Mouse (Mus musculus): Measurements from ENCODE around the gene Prkag2. TPM values are rescaled to one million over a fixed set of nuclear protein-coding genes. Genes with fewer than 3 reads are reported as not detected.

Prkag2 gene
- polyA plus RNA-seq, 1 experiment: 6.2 TPM

- H3K27me3 ChIP-seq (ENCODE audit: control insufficient read depth, insufficient read depth, insufficient read length): peaks cover 3% of the 10 kb centered on the region
- TF ChIP-seq CEBPB (IDR thresholded peaks at IDR 0.05; ENCODE audit: low read depth) (no peak), MYOG (IDR thresholded peaks at IDR 0.05; ENCODE audit: control insufficient read depth, extremely low read depth, insufficient read length) (no peak), MAX (IDR thresholded peaks at IDR 0.05) (no peak), MYOD1 (IDR thresholded peaks at IDR 0.05; ENCODE audit: control insufficient read depth, insufficient read length, low read depth) (no peak), CTCF (IDR thresholded peaks at IDR 0.05; ENCODE audit: control insufficient read depth, insufficient read depth, insufficient read length) (no peak), FOSL1 (IDR thresholded peaks at IDR 0.05; ENCODE audit: insufficient read depth, low read length, poor library complexity, severe bottlenecking) (no peak), USF1 (IDR thresholded peaks at IDR 0.05; ENCODE audit: low read depth) (no peak)
- no peaks in the 10 kb centered on the region for H3K36me3 ChIP-seq (ENCODE audit: control insufficient read depth, insufficient read depth)
- no peak overlapping the region for H3ac ChIP-seq (ENCODE audit: control insufficient read depth, insufficient read length, low read depth)
- no peak overlapping the region for H3K4me3 ChIP-seq (ENCODE audit: insufficient read depth, poor library complexity, severe bottlenecking)
- no peaks in the 10 kb centered on the region for H3K79me2 ChIP-seq (ENCODE audit: control insufficient read depth, insufficient read depth)
- no peaks in the 10 kb centered on the region for H3K79me3 ChIP-seq (ENCODE audit: low read depth)
These were observed 140.7 kb downstream of the Prkag2 start for GRCm38 (mm10) chr5:24959758-24960157.

- Histone ChIP-seq H3K79me2 (ENCODE audit: control insufficient read depth, insufficient read depth) (no peaks in the 10 kb centered on the region), H3ac (ENCODE audit: control insufficient read depth, insufficient read length, low read depth) (no peak overlapping the region), H3K79me3 (ENCODE audit: low read depth) (no peaks in the 10 kb centered on the region), H3K36me3 (ENCODE audit: control insufficient read depth, insufficient read depth) (no peaks in the 10 kb centered on the region), H3K27me3 (ENCODE audit: control insufficient read depth, insufficient read depth, insufficient read length) (peaks cover 5% of the 10 kb centered on the region), H3K4me3 (ENCODE audit: insufficient read depth, poor library complexity, severe bottlenecking) (no peak overlapping the region)
- TF ChIP-seq MYOG (IDR thresholded peaks at IDR 0.05; ENCODE audit: control insufficient read depth, extremely low read depth, insufficient read length) (no peak), FOSL1 (IDR thresholded peaks at IDR 0.05; ENCODE audit: insufficient read depth, low read length, poor library complexity, severe bottlenecking) (no peak), MAX (IDR thresholded peaks at IDR 0.05) (no peak), CTCF (IDR thresholded peaks at IDR 0.05; ENCODE audit: control insufficient read depth, insufficient read depth, insufficient read length) (no peak), USF1 (IDR thresholded peaks at IDR 0.05; ENCODE audit: low read depth) (no peak), MYOD1 (IDR thresholded peaks at IDR 0.05; ENCODE audit: control insufficient read depth, insufficient read length, low read depth) (no peak), CEBPB (IDR thresholded peaks at IDR 0.05; ENCODE audit: low read depth) (no peak)
These were observed 141.8 kb downstream of the Prkag2 start for GRCm38 (mm10) chr5:24958596-24958995.

GRCm38 (mm10) chr5:24956891-24957290 lies 143.6 kb downstream of the Prkag2 start:
- H3K4me3 ChIP-seq (ENCODE audit: insufficient read depth, poor library complexity, severe bottlenecking): no peak overlapping the region
- H3K79me3 ChIP-seq (ENCODE audit: low read depth): no peaks in the 10 kb centered on the region
- H3K27me3 ChIP-seq (ENCODE audit: control insufficient read depth, insufficient read depth, insufficient read length): peaks cover 22% of the 10 kb centered on the region
- no peak for TF ChIP-seq FOSL1 (IDR thresholded peaks at IDR 0.05; ENCODE audit: insufficient read depth, low read length, poor library complexity, severe bottlenecking)
- TF ChIP-seq CTCF (IDR thresholded peaks at IDR 0.05; ENCODE audit: control insufficient read depth, insufficient read depth, insufficient read length): no peak
- TF ChIP-seq USF1 (IDR thresholded peaks at IDR 0.05; ENCODE audit: low read depth): no peak
- TF ChIP-seq MYOG (IDR thresholded peaks at IDR 0.05; ENCODE audit: control insufficient read depth, extremely low read depth, insufficient read length): no peak
- TF ChIP-seq MYOD1 (IDR thresholded peaks at IDR 0.05; ENCODE audit: control insufficient read depth, insufficient read length, low read depth): no peak
- no peak for TF ChIP-seq MAX (IDR thresholded peaks at IDR 0.05)
- H3K79me2 ChIP-seq (ENCODE audit: control insufficient read depth, insufficient read depth): no peaks in the 10 kb centered on the region
- no peaks in the 10 kb centered on the region for H3K36me3 ChIP-seq (ENCODE audit: control insufficient read depth, insufficient read depth)
- H3ac ChIP-seq (ENCODE audit: control insufficient read depth, insufficient read length, low read depth): no peak overlapping the region

- Histone ChIP-seq H3K79me3 (ENCODE audit: low read depth) (no peaks in the 10 kb centered on the region), H3K36me3 (ENCODE audit: control insufficient read depth, insufficient read depth) (no peaks in the 10 kb centered on the region), H3K4me3 (ENCODE audit: insufficient read depth, poor library complexity, severe bottlenecking) (no peak overlapping the region), H3K79me2 (ENCODE audit: control insufficient read depth, insufficient read depth) (no peaks in the 10 kb centered on the region), H3ac (ENCODE audit: control insufficient read depth, insufficient read length, low read depth) (no peak overlapping the region), H3K27me3 (ENCODE audit: control insufficient read depth, insufficient read depth, insufficient read length) (peaks cover 50% of the 10 kb centered on the region)
- TF ChIP-seq USF1 (IDR thresholded peaks at IDR 0.05; ENCODE audit: low read depth) (no peak), CTCF (IDR thresholded peaks at IDR 0.05; ENCODE audit: control insufficient read depth, insufficient read depth, insufficient read length) (no peak), MAX (IDR thresholded peaks at IDR 0.05) (no peak), FOSL1 (IDR thresholded peaks at IDR 0.05; ENCODE audit: insufficient read depth, low read length, poor library complexity, severe bottlenecking) (no peak), MYOD1 (IDR thresholded peaks at IDR 0.05; ENCODE audit: control insufficient read depth, insufficient read length, low read depth) (no peak)
These were observed 147.3 kb downstream of the Prkag2 start for GRCm38 (mm10) chr5:24952842-24953741.

- Histone ChIP-seq H3ac (ENCODE audit: control insufficient read depth, insufficient read length, low read depth) (no peak overlapping the region), H3K36me3 (ENCODE audit: control insufficient read depth, insufficient read depth) (no peaks in the 10 kb centered on the region), H3K27me3 (ENCODE audit: control insufficient read depth, insufficient read depth, insufficient read length) (peaks cover 57% of the 10 kb centered on the region), H3K79me3 (ENCODE audit: low read depth) (no peaks in the 10 kb centered on the region), H3K79me2 (ENCODE audit: control insufficient read depth, insufficient read depth) (no peaks in the 10 kb centered on the region), H3K4me3 (ENCODE audit: insufficient read depth, poor library complexity, severe bottlenecking) (no peak overlapping the region)
- no peak for TF ChIP-seq USF1 (IDR thresholded peaks at IDR 0.05; ENCODE audit: low read depth)
- TF ChIP-seq MYOG (IDR thresholded peaks at IDR 0.05; ENCODE audit: control insufficient read depth, extremely low read depth, insufficient read length): no peak
- TF ChIP-seq CTCF (IDR thresholded peaks at IDR 0.05; ENCODE audit: control insufficient read depth, insufficient read depth, insufficient read length): no peak
- no peak for TF ChIP-seq FOSL1 (IDR thresholded peaks at IDR 0.05; ENCODE audit: insufficient read depth, low read length, poor library complexity, severe bottlenecking)
- no peak for TF ChIP-seq MYOD1 (IDR thresholded peaks at IDR 0.05; ENCODE audit: control insufficient read depth, insufficient read length, low read depth)
These were observed 148.2 kb downstream of the Prkag2 start for GRCm38 (mm10) chr5:24952212-24952611.
